Mouse (Mus musculus) urinary bladder, postnatal 14 days (tissue): ENCODE data around the gene Dao.

ENCODE experiments used
- DNase-seq: peaks from one replicate; pipeline ENCODE4 v3.0.0; 2021; ENCODE audit warnings: low spot score

The Dao gene

GRCm38 (mm10) chr5:114028111-114028510 lies 24.6 kb downstream of the Dao start:
- no peak for DNase-seq

GRCm38 (mm10) chr5:114030652-114031051 lies 27.1 kb downstream of the Dao start:
- DNase-seq = no peak

- DNase-seq = no peak
These were observed 28.8 kb downstream of the Dao start for GRCm38 (mm10) chr5:114032161-114032763.

GRCm38 (mm10) chr5:114034393-114034792 lies 30.9 kb downstream of the Dao start:
- DNase-seq = no peak

- DNase-seq = no peak
These were observed 31.6 kb downstream of the Dao start for GRCm38 (mm10) chr5:114035111-114035510.

GRCm38 (mm10) chr5:114040508-114040907 lies 37.0 kb downstream of the Dao start:
- no peak for DNase-seq

GRCm38 (mm10) chr5:114040911-114041310 lies 37.4 kb downstream of the Dao start:
- DNase-seq = no peak

- DNase-seq = peak; percentile 8
These were observed 37.9 kb downstream of the Dao start for GRCm38 (mm10) chr5:114041327-114041930.

GRCm38 (mm10) chr5:114043800-114044199 lies 40.3 kb downstream of the Dao start:
- DNase-seq = no peak

- DNase-seq = no peak
These were observed 41.6 kb downstream of the Dao start for GRCm38 (mm10) chr5:114045134-114045533.

GRCm38 (mm10) chr5:114046151-114046550 lies 42.6 kb downstream of the Dao start:
- no peak for DNase-seq

GRCm38 (mm10) chr5:114046604-114047003 lies 43.1 kb downstream of the Dao start:
- DNase-seq = no peak

- no peak for DNase-seq
These were observed 43.7 kb downstream of the Dao start for GRCm38 (mm10) chr5:114047182-114047581.

- no peak for DNase-seq
These were observed 45.3 kb downstream of the Dao start for GRCm38 (mm10) chr5:114048731-114049308.

- peak; percentile 54 for DNase-seq
These were observed 48.8 kb downstream of the Dao start for GRCm38 (mm10) chr5:114052246-114052761.

GRCm38 (mm10) chr5:114057129-114057731 lies 53.7 kb downstream of the Dao start:
- DNase-seq = no peak

- DNase-seq = no peak
These were observed 58.2 kb downstream of the Dao start for GRCm38 (mm10) chr5:114061675-114062074.

- DNase-seq = no peak
These were observed 60.5 kb downstream of the Dao start for GRCm38 (mm10) chr5:114063958-114064357.

- DNase-seq = no peak
These were observed 61.7 kb downstream of the Dao start, which contains the start of gene Usp30 for GRCm38 (mm10) chr5:114065161-114065560. Usp30 (plus strand) TSS chr5:114065461.

- no peak for DNase-seq
These were observed 63.1 kb downstream of the Dao start for GRCm38 (mm10) chr5:114066601-114067000.

GRCm38 (mm10) chr5:114067543-114067942 lies 64.0 kb downstream of the Dao start:
- no peak for DNase-seq

GRCm38 (mm10) chr5:114067982-114068381 lies 64.5 kb downstream of the Dao start:
- DNase-seq = no peak

- DNase-seq = no peak
These were observed 67.4 kb downstream of the Dao start for GRCm38 (mm10) chr5:114070858-114071257.
